Mouse (Mus musculus) mouse embryonic stem cell (cell line): ENCODE results near the gene Olfr1289.

Source experiments
- in situ Hi-C, 2 experiments: fragments of 300-500 bp; cut with MboI; formaldehyde crosslinking; loops; 1 replicate in 1 of 2; 3 replicates in 1 of 2; pipeline ENCODE4 v1.14.3; 2019 to 2020; ENCODE audit warnings: low sequenced_read_pairs in 2 of 2, low pct_unique_long_range_greater_than_20kb in 1 of 2, mixed read lengths in 1 of 2; ENCODE audit not compliant: unreplicated experiment in 1 of 2

Olfr1289 gene

DNA sequence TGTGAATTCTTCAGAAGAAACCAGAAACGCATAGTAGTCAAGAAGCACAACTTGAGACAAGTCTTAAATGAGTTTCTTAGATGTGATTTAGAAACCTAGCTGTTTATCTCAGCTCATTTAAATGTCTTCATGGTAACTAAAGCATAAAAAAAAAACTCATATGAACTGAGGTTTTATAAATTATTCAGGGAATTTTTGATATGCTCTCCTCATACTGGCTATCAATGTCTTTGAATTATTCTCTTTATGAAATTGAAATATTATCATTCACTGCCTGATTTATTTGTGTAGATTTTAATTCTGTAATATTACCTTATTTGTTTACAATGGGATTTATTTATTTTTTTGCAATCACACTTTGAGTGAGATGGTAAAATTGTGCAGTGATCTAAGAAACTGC lies at the start of gene Olfr1289:
Olfr1289 (plus strand) TSS at position 301 of the 400 bp plus-strand sequence.
- in situ Hi-C loops, result no loop called here

DNA sequence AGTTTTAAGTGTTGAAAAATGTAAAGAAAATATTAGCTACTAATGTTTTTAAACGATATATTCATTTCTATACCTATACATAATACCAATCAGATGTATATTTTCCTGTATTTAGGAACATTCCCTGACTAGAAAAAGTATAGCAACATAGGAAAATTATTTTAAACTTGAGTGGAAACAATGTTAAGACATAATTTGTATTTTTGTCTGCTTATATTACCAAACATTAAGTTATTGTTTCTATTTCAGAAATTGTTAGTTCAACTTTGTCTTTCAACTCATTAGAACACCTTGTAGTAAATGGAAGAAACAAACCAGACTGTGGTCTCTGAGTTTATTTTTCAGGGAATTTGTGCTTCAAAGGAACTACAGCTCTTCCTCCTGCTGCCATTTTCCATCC lies 31.8 kb upstream of the Olfr1289 start, which contains the start of gene Olfr1287:
Olfr1287 (plus strand) TSS at position 301 of the 400 bp plus-strand sequence.
- in situ Hi-C loops, result no loop called here

DNA sequence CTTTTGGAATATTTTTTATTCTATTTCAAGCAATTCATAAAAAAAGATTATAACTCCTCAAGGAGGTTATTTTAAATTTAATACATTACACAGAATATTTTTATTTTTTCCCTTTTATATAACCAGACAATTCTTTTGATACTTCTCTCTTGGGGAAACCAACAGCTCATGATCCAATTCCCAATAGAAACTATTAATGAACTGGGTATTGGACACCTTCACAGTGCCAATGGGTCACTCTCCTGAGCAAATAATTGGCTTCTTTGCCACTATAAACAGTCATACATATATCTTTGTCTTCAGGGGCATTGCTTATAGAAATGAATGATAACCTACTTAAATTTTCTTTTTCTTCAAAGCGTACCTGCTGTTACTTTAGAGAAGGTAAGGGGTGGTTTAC lies 6.8 kb upstream of the Olfr1289 start, which contains the start of gene Olfr1288:
Olfr1288 (plus strand) TSS at position 301 of the 400 bp plus-strand sequence.
- in situ Hi-C loops, result no loop called here

DNA sequence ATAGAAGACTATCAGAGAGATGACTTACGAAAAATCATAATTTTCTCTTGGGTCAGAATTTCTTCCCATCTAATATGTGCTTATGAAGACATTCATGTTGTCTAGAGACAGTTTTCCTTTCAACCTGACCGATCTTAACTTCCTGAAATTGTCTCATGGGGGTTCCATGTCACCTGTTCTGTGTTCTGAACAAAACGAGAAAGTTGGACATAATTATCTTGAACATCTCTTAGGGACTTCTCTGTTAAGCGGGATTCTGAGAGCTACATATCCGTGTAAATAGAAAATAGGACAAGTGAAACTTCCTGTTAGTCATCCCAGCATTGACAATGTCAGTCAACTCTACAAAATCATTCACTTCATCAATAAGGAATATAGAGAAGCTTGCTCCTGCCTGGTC lies 13.1 kb downstream of the Olfr1289 start, which contains the start of gene Olfr1290:
Olfr1290 (minus strand) TSS at position 101 of the 400 bp plus-strand sequence.
- in situ Hi-C loops, result no loop called here

DNA sequence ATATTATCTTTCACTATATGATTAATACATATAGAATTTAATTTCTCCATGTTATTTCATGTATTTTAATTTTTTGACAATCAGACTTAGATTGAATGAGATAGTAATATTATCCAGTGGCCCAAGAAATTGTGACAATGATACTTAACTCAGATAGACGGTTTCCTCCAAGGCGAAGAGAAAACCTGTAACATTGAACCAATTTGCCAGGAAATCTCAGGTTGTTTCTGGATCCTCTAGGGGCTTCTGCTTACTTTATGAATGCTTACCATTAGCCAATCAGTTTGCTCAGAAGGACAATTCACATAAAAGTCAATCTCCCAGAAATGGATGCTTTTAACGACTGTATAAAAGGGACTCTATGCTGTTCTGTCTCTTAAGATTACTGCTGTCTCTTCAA lies 16.3 kb downstream of the Olfr1289 start, which contains the start of gene Olfr1291-ps1:
Olfr1291-ps1 (plus strand) TSS at position 301 of the 400 bp plus-strand sequence.
- in situ Hi-C loops, result no loop called here

DNA sequence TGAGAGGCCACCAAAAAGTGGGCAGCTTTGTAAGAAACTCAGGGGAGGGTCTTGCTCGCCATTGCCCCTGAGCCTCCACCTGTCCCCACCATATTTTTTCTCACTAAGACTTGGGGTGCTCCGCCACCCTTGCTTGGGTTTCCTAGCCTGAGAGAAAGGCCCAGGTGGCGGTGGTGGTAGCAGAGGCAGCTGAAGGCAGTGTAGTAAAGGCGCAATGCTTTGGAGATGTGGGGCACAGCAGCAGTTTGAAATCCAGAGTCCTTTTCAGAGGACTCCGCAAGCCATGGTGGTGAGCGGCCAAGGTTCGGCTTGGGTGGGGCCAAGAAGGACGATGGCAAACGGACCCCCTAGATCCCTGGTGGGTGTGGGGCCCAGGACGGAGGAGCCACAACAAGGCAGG lies 36.8 kb downstream of the Olfr1289 start:
- in situ Hi-C loops, result no loop called here

DNA sequence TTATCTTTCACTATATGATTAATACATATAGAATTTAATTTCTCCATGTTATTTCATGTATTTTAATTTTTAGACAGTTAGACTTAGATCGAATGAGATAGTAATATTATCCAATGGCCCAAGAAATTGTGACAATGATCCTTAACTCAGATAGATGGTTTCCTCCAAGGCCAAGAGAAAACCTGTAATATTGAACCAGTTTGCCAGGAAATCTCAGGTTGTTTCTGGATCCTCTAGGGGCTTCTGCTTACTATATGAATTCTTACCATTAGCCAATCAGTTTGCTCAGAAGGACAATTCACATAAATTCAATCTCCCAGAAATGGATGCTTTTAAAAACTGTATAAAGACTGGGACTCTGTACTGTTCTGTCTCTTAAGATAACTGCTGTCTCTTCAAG lies 44.3 kb downstream of the Olfr1289 start, which contains the start of gene Olfr1293-ps:
Olfr1293-ps (plus strand) TSS at position 301 of the 400 bp plus-strand sequence.
- in situ Hi-C loops, result no loop called here
